Mouse (Mus musculus): ENCODE results near the gene 1810062G17Rik. TPM values are rescaled to one million over a fixed set of nuclear protein-coding genes. Genes with fewer than 3 reads are reported as not detected.

The 1810062G17Rik gene
- polyA plus RNA-seq, 1 experiment from 2014 or later, result not detected

GRCm38 (mm10) chr3:36452502-36452901 is 23.2 kb upstream of the 1810062G17Rik start:
- Histone ChIP-seq H3K36me3 (ENCODE audit: control insufficient read depth, insufficient read depth, low read length) (peaks cover 4% of the 10 kb centered on the region; the same call in 1 of the 2 replicates), H3K27ac (ENCODE audit: low read depth, low read length) (no peak overlapping the region), H3K27me3 (ENCODE audit: control insufficient read depth, insufficient read depth, low read length) (no peaks in the 10 kb centered on the region), H3K4me1 (ENCODE audit: control insufficient read depth, insufficient read depth, low read length) (no peaks in the 10 kb centered on the region), H3K4me3 (ENCODE audit: low read depth, low read length) (no peak overlapping the region), H3K9ac (replicated peaks; ENCODE audit: low read depth, low read length) (no peak overlapping the region), H3K4me2 (ENCODE audit: low read depth, low read length) (no peak overlapping the region), H3K9me3 (ENCODE audit: control insufficient read depth, low read length) (no peaks in the 10 kb centered on the region)
- WGBS, result 89% methylated on average over 1 of the region's 1 CpGs
- ATAC-seq (ENCODE audit: low read depth), result no peak

- H3K36me3 ChIP-seq (ENCODE audit: control insufficient read depth, insufficient read depth, low read length), result peaks cover 4% of the 10 kb centered on the region; the same call in 1 of the 2 replicates
- H3K27me3 ChIP-seq (ENCODE audit: control insufficient read depth, insufficient read depth, low read length), result no peaks in the 10 kb centered on the region
- ATAC-seq (ENCODE audit: low read depth), result no peak
- H3K4me2 ChIP-seq (ENCODE audit: low read depth, low read length), result no peak overlapping the region
- H3K4me1 ChIP-seq (ENCODE audit: control insufficient read depth, insufficient read depth, low read length), result no peaks in the 10 kb centered on the region
- H3K9ac ChIP-seq (replicated peaks; ENCODE audit: low read depth, low read length), result no peak overlapping the region
- no peak overlapping the region for H3K4me3 ChIP-seq (ENCODE audit: low read depth, low read length)
- H3K27ac ChIP-seq (ENCODE audit: low read depth, low read length), result no peak overlapping the region
- no peaks in the 10 kb centered on the region for H3K9me3 ChIP-seq (ENCODE audit: control insufficient read depth, low read length)
- WGBS, result 92% methylated on average over 8 of the region's 8 CpGs
Measured at GRCm38 (mm10) chr3:36455124-36455523, 20.6 kb upstream of the 1810062G17Rik start.

GRCm38 (mm10) chr3:36455566-36455965 is 20.2 kb upstream of the 1810062G17Rik start:
- no peak overlapping the region for H3K4me3 ChIP-seq (ENCODE audit: low read depth, low read length)
- H3K4me2 ChIP-seq (ENCODE audit: low read depth, low read length), result no peak overlapping the region
- no peaks in the 10 kb centered on the region for H3K27me3 ChIP-seq (ENCODE audit: control insufficient read depth, insufficient read depth, low read length)
- no peak overlapping the region for H3K9ac ChIP-seq (replicated peaks; ENCODE audit: low read depth, low read length)
- H3K9me3 ChIP-seq (ENCODE audit: control insufficient read depth, low read length), result no peaks in the 10 kb centered on the region
- peaks cover 4% of the 10 kb centered on the region; the same call in 1 of the 2 replicates for H3K36me3 ChIP-seq (ENCODE audit: control insufficient read depth, insufficient read depth, low read length)
- no peak for ATAC-seq (ENCODE audit: low read depth)
- no peaks in the 10 kb centered on the region for H3K4me1 ChIP-seq (ENCODE audit: control insufficient read depth, insufficient read depth, low read length)
- H3K27ac ChIP-seq (ENCODE audit: low read depth, low read length), result no peak overlapping the region
- WGBS, result 81% methylated on average over 3 of the region's 3 CpGs

GRCm38 (mm10) chr3:36460717-36461116 is 15.0 kb upstream of the 1810062G17Rik start:
- no peak for ATAC-seq (ENCODE audit: low read depth)
- H3K4me1 ChIP-seq (ENCODE audit: control insufficient read depth, insufficient read depth, low read length), result no peaks in the 10 kb centered on the region
- H3K9me3 ChIP-seq (ENCODE audit: control insufficient read depth, low read length), result no peaks in the 10 kb centered on the region
- no peak overlapping the region for H3K4me3 ChIP-seq (ENCODE audit: low read depth, low read length)
- H3K4me2 ChIP-seq (ENCODE audit: low read depth, low read length), result no peak overlapping the region
- H3K9ac ChIP-seq (replicated peaks; ENCODE audit: low read depth, low read length), result no peak overlapping the region
- 86% methylated on average over 7 of the region's 7 CpGs for WGBS
- H3K27me3 ChIP-seq (ENCODE audit: control insufficient read depth, insufficient read depth, low read length), result no peaks in the 10 kb centered on the region
- H3K36me3 ChIP-seq (ENCODE audit: control insufficient read depth, insufficient read depth, low read length), result no peaks in the 10 kb centered on the region
- no peak overlapping the region for H3K27ac ChIP-seq (ENCODE audit: low read depth, low read length)

- Histone ChIP-seq H3K4me3 (ENCODE audit: low read depth, low read length) (no peak overlapping the region), H3K27ac (ENCODE audit: low read depth, low read length) (no peak overlapping the region), H3K4me2 (ENCODE audit: low read depth, low read length) (no peak overlapping the region), H3K9ac (replicated peaks; ENCODE audit: low read depth, low read length) (no peak overlapping the region), H3K9me3 (ENCODE audit: control insufficient read depth, low read length) (no peaks in the 10 kb centered on the region), H3K36me3 (ENCODE audit: control insufficient read depth, insufficient read depth, low read length) (no peaks in the 10 kb centered on the region), H3K27me3 (ENCODE audit: control insufficient read depth, insufficient read depth, low read length) (no peaks in the 10 kb centered on the region), H3K4me1 (ENCODE audit: control insufficient read depth, insufficient read depth, low read length) (no peaks in the 10 kb centered on the region)
- no peak for ATAC-seq (ENCODE audit: low read depth)
- 76% methylated on average over 5 of the region's 5 CpGs for WGBS
Measured at GRCm38 (mm10) chr3:36461819-36462218, 13.9 kb upstream of the 1810062G17Rik start.

GRCm38 (mm10) chr3:36462348-36462747 is 13.4 kb upstream of the 1810062G17Rik start:
- Histone ChIP-seq H3K4me3 (ENCODE audit: low read depth, low read length) (no peak overlapping the region), H3K27ac (ENCODE audit: low read depth, low read length) (no peak overlapping the region), H3K4me1 (ENCODE audit: control insufficient read depth, insufficient read depth, low read length) (no peaks in the 10 kb centered on the region), H3K36me3 (ENCODE audit: control insufficient read depth, insufficient read depth, low read length) (no peaks in the 10 kb centered on the region), H3K9ac (replicated peaks; ENCODE audit: low read depth, low read length) (no peak overlapping the region), H3K27me3 (ENCODE audit: control insufficient read depth, insufficient read depth, low read length) (no peaks in the 10 kb centered on the region), H3K4me2 (ENCODE audit: low read depth, low read length) (no peak overlapping the region), H3K9me3 (ENCODE audit: control insufficient read depth, low read length) (no peaks in the 10 kb centered on the region)
- 40% methylated on average over 1 of the region's 1 CpGs for WGBS
- ATAC-seq (ENCODE audit: low read depth), result no peak

- H3K4me3 ChIP-seq (ENCODE audit: low read depth, low read length), result no peak overlapping the region
- no peak overlapping the region for H3K27ac ChIP-seq (ENCODE audit: low read depth, low read length)
- H3K36me3 ChIP-seq (ENCODE audit: control insufficient read depth, insufficient read depth, low read length), result no peaks in the 10 kb centered on the region
- no peaks in the 10 kb centered on the region for H3K9me3 ChIP-seq (ENCODE audit: control insufficient read depth, low read length)
- ATAC-seq (ENCODE audit: low read depth), result no peak
- no peaks in the 10 kb centered on the region for H3K27me3 ChIP-seq (ENCODE audit: control insufficient read depth, insufficient read depth, low read length)
- H3K4me1 ChIP-seq (ENCODE audit: control insufficient read depth, insufficient read depth, low read length), result no peaks in the 10 kb centered on the region
- H3K9ac ChIP-seq (replicated peaks; ENCODE audit: low read depth, low read length), result no peak overlapping the region
- WGBS, result 64% methylated on average over 7 of the region's 7 CpGs
- H3K4me2 ChIP-seq (ENCODE audit: low read depth, low read length), result no peak overlapping the region
Measured at GRCm38 (mm10) chr3:36465538-36465937, 10.2 kb upstream of the 1810062G17Rik start.

- Histone ChIP-seq H3K27ac (ENCODE audit: low read depth, low read length) (no peak overlapping the region), H3K36me3 (ENCODE audit: control insufficient read depth, insufficient read depth, low read length) (no peaks in the 10 kb centered on the region), H3K9ac (replicated peaks; ENCODE audit: low read depth, low read length) (no peak overlapping the region), H3K4me1 (ENCODE audit: control insufficient read depth, insufficient read depth, low read length) (no peaks in the 10 kb centered on the region), H3K9me3 (ENCODE audit: control insufficient read depth, low read length) (no peaks in the 10 kb centered on the region), H3K4me3 (ENCODE audit: low read depth, low read length) (no peak overlapping the region), H3K4me2 (ENCODE audit: low read depth, low read length) (no peak overlapping the region), H3K27me3 (ENCODE audit: control insufficient read depth, insufficient read depth, low read length) (no peaks in the 10 kb centered on the region)
- ATAC-seq (ENCODE audit: low read depth), result no peak
- 93% methylated on average over 7 of the region's 7 CpGs for whole genome bisulfite sequencing
Measured at GRCm38 (mm10) chr3:36467632-36468031, 8.1 kb upstream of the 1810062G17Rik start.

- H3K9me3 ChIP-seq (ENCODE audit: control insufficient read depth, low read length), result no peaks in the 10 kb centered on the region
- H3K9ac ChIP-seq (replicated peaks; ENCODE audit: low read depth, low read length), result no peak overlapping the region
- H3K4me1 ChIP-seq (ENCODE audit: control insufficient read depth, insufficient read depth, low read length), result no peaks in the 10 kb centered on the region
- H3K27me3 ChIP-seq (ENCODE audit: control insufficient read depth, insufficient read depth, low read length), result no peaks in the 10 kb centered on the region
- H3K27ac ChIP-seq (ENCODE audit: low read depth, low read length), result no peak overlapping the region
- ATAC-seq (ENCODE audit: low read depth), result no peak
- no peaks in the 10 kb centered on the region for H3K36me3 ChIP-seq (ENCODE audit: control insufficient read depth, insufficient read depth, low read length)
- 58% methylated on average over 2 of the region's 2 CpGs for WGBS
- no peak overlapping the region for H3K4me2 ChIP-seq (ENCODE audit: low read depth, low read length)
- no peak overlapping the region for H3K4me3 ChIP-seq (ENCODE audit: low read depth, low read length)
Measured at GRCm38 (mm10) chr3:36468871-36469270, 6.9 kb upstream of the 1810062G17Rik start.

- Histone ChIP-seq H3K36me3 (ENCODE audit: control insufficient read depth, insufficient read depth, low read length) (no peaks in the 10 kb centered on the region), H3K4me2 (ENCODE audit: low read depth, low read length) (no peak overlapping the region), H3K27me3 (ENCODE audit: control insufficient read depth, insufficient read depth, low read length) (no peaks in the 10 kb centered on the region), H3K4me3 (ENCODE audit: low read depth, low read length) (no peak overlapping the region), H3K9ac (replicated peaks; ENCODE audit: low read depth, low read length) (no peak overlapping the region), H3K9me3 (ENCODE audit: control insufficient read depth, low read length) (no peaks in the 10 kb centered on the region), H3K4me1 (ENCODE audit: control insufficient read depth, insufficient read depth, low read length) (no peaks in the 10 kb centered on the region), H3K27ac (ENCODE audit: low read depth, low read length) (no peak overlapping the region)
- 80% methylated on average over 4 of the region's 4 CpGs for WGBS
- no peak for ATAC-seq (ENCODE audit: low read depth)
Measured at GRCm38 (mm10) chr3:36471856-36472255, 3.9 kb upstream of the 1810062G17Rik start.
